Mouse (Mus musculus) G1E (cell line): Measurements from ENCODE around the gene Nacad.

Source experiments
- CTCF ChIP-seq: IDR thresholded peaks from 2 replicates; pipeline ENCODE4 v1.5.1; 2012; ENCODE audit warnings: low read depth, low read length, inconsistent platforms, mixed read lengths
- TAL1 ChIP-seq: conservative IDR thresholded peaks from 2 replicates; pipeline ENCODE4 v1.6.1; 2012; ENCODE audit warnings: low read depth, low read length, inconsistent platforms, mixed read lengths

- no peak for TF ChIP-seq TAL1
- no peak for TF ChIP-seq CTCF
Measured at GRCm38 (mm10) chr11:6585748-6586147, 20.1 kb downstream of the Nacad start.
